Mouse (Mus musculus) brain, embryonic 14.5 days (tissue): ENCODE measurements at regions not wholly inside any gene's neighbourhood (a gene's known extent, or its start where the extent isn't known, plus 50 kb on each side); places are given as distances from the start of the nearest gene placed in this dataset.

Experiments
- CTCF ChIP-seq: fragments of 200-500 bp; IDR thresholded peaks from 2 replicates; pipeline ENCODE4 v1.5.1; 2012; ENCODE audit warnings: inconsistent platforms, mild to moderate bottlenecking, moderate library complexity, borderline replicate concordance; ENCODE audit not compliant: insufficient read depth, insufficient read length; ENCODE audit errors: extremely low read depth
- POLR2A ChIP-seq: fragments of 200-500 bp; IDR thresholded peaks from 2 replicates; pipeline ENCODE4 v1.6.1; 2012; ENCODE audit warnings: mild to moderate bottlenecking, inconsistent platforms, borderline replicate concordance; ENCODE audit not compliant: poor library complexity, insufficient read depth, insufficient read length, severe bottlenecking; ENCODE audit errors: extremely low read depth

GRCm38 (mm10) chr15:5872042-5872441, 427.5 kb upstream of the Dab2 start:
- TF ChIP-seq CTCF = no peak
- no peak for TF ChIP-seq POLR2A
